Mouse (Mus musculus) ES-E14 (cell line): Measurements from ENCODE around the gene Art4.

ENCODE experiments used
- MAFK ChIP-seq: IDR thresholded peaks from 2 replicates; pipeline ENCODE4 v1.6.1; 2014; ENCODE audit warnings: mild to moderate bottlenecking, low read depth, low read length, inconsistent platforms; ENCODE audit not compliant: insufficient read depth
- ZC3H11A ChIP-seq: IDR thresholded peaks from 2 replicates; pipeline ENCODE4 v1.6.1; 2012; ENCODE audit warnings: low read depth, mild to moderate bottlenecking, inconsistent platforms, low read length, borderline replicate concordance
- ZNF384 ChIP-seq: IDR thresholded peaks from 2 replicates; pipeline ENCODE4 v1.6.1; 2012; ENCODE audit warnings: low read depth, low read length, inconsistent platforms

DNA sequence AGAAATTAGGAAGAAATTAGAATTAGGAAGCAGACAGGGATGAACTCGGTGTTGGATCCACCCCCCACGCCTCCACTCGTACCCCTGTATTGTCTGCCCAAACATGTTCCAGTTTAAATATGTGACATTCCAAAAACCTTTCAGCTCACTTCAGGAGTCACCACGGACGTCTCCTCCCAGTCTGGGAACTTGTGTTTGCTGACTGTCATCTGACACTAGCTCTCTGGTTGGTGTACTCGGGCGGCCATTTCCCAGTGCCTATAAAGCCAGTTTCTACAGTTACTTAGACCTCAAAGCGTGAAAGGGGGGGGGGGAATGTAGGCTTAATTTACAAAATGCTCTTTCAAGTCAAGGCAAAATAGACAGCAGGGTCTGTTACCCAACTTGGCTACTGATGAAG lies 24.1 kb upstream of the Art4 start:
- TF ChIP-seq ZC3H11A (no peak), ZNF384 (no peak), MAFK (no peak)
